In genomic region chr1:155201914-155202313, GRCm38 (mm10) we compare ENCODE assay signal across 10 mouse cellular contexts. TPM values are rescaled to one million over a fixed set of nuclear protein-coding genes. Genes with fewer than 3 reads are reported as not detected.
A peak's percentile ranks its signal among the peaks of the same experiment; 100 is the strongest.
DNase-seq lines count a peak whose midpoint lies in the region; ATAC-seq lines count a peak whose summit lies in the region.
"Had no signal": no experiment of that assay in that cellular context is flagged by ENCODE, and none has a peak within 500 bp of the region (broad histone marks: within the 10 kb centered on the region; RNA-seq: fewer than 3 reads in every experiment).

No protein-coding gene starts in this region.

- 0 out of 2 replicates have a peak overlapping the region, but pooled peaks have one; percentile 45 for H3K27ac ChIP-seq in hindbrain, embryonic 10.5 days
- H3K27ac ChIP-seq in hindbrain, embryonic 11.5 days (ENCODE audit: low read depth, low read length): no peak overlapping the region
- peak overlapping the region; percentile 48 for H3K27ac ChIP-seq in forebrain, embryonic 13.5 days
- H3K27ac ChIP-seq in kidney, embryonic 16.5 days (ENCODE audit: low read length): 0 out of 2 replicates have a peak overlapping the region, but pooled peaks have one; percentile 11
- H3K27ac ChIP-seq in midbrain, embryonic 14.5 days (replicated peaks; ENCODE audit: low read depth, low read length): peak overlapping the region; percentile 61
- H3K27ac ChIP-seq: heart, adult 2 months had no signal

- H3K4me1 ChIP-seq in hindbrain, embryonic 10.5 days (replicated peaks): peaks cover 51% of the 10 kb centered on the region
- peaks cover 5% of the 10 kb centered on the region; the same call in 1 of the 2 replicates for H3K4me1 ChIP-seq in hindbrain, embryonic 11.5 days (replicated peaks; ENCODE audit: control insufficient read depth, insufficient read depth, low read length)
- peaks cover 72% of the 10 kb centered on the region for H3K4me1 ChIP-seq in forebrain, embryonic 13.5 days
- peaks cover 22% of the 10 kb centered on the region for H3K4me1 ChIP-seq in kidney, embryonic 16.5 days (ENCODE audit: insufficient read depth, low read length)
- H3K4me1 ChIP-seq in midbrain, embryonic 14.5 days (ENCODE audit: control insufficient read depth, insufficient read depth, low read length): peaks cover 50% of the 10 kb centered on the region

- no peaks in the 10 kb centered on the region for H3K9me3 ChIP-seq in hindbrain, embryonic 10.5 days
- H3K9me3 ChIP-seq in hindbrain, embryonic 11.5 days (ENCODE audit: control insufficient read depth, low read length): no peaks in the 10 kb centered on the region
- H3K9me3 ChIP-seq in forebrain, embryonic 13.5 days (replicated peaks): no peaks in the 10 kb centered on the region
- no peaks in the 10 kb centered on the region for H3K9me3 ChIP-seq in kidney, embryonic 16.5 days (ENCODE audit: low read length)
- H3K9me3 ChIP-seq in midbrain, embryonic 14.5 days (ENCODE audit: control insufficient read depth, low read length): no peaks in the 10 kb centered on the region

- no peak for ATAC-seq in hindbrain, embryonic 11.5 days (ENCODE audit: low FRiP score)
- no peak for ATAC-seq in forebrain, embryonic 13.5 days
- ATAC-seq in kidney, embryonic 16.5 days (ENCODE audit: low FRiP score, low TSS enrichment): 0 out of 2 replicates have a peak, but pooled peaks have one; percentile 21
- 0 out of 2 replicates have a peak, but pooled peaks have one; percentile 31 for ATAC-seq in midbrain, embryonic 14.5 days (ENCODE audit: low FRiP score, low TSS enrichment)
- ATAC-seq in megakaryocyte, adult 5-6 weeks (ENCODE audit: poor library complexity, severe bottlenecking): no peak
- no peak for ATAC-seq in inflammation-experienced regulatory T-cells, adult 6 months

- H3K9ac ChIP-seq in hindbrain, embryonic 11.5 days (ENCODE audit: low read depth, low read length): no peak overlapping the region
- H3K9ac ChIP-seq in forebrain, embryonic 13.5 days: no peak overlapping the region; the same call in 1 of the 2 replicates
- no peak overlapping the region; the same call in 1 of the 2 replicates for H3K9ac ChIP-seq in kidney, embryonic 16.5 days (replicated peaks; ENCODE audit: low read length)
- no peak overlapping the region for H3K9ac ChIP-seq in midbrain, embryonic 14.5 days (replicated peaks; ENCODE audit: low read length)

- WGBS in hindbrain, embryonic 10.5 days: 84% methylated on average over 17 of the region's 17 CpGs
- 83% methylated on average over 17 of the region's 17 CpGs for WGBS in hindbrain, embryonic 11.5 days
- 90% methylated on average over 17 of the region's 17 CpGs for WGBS in forebrain, embryonic 13.5 days
- WGBS in kidney, embryonic 16.5 days: 75% methylated on average over 17 of the region's 17 CpGs
- WGBS in midbrain, embryonic 14.5 days: 86% methylated on average over 17 of the region's 17 CpGs

- no peak overlapping the region for H3K4me2 ChIP-seq in hindbrain, embryonic 11.5 days (replicated peaks; ENCODE audit: low read depth, low read length)
- no peak overlapping the region for H3K4me2 ChIP-seq in forebrain, embryonic 13.5 days
- H3K4me2 ChIP-seq in kidney, embryonic 16.5 days (replicated peaks; ENCODE audit: low read depth, low read length): no peak overlapping the region
- H3K4me2 ChIP-seq in midbrain, embryonic 14.5 days (ENCODE audit: low read length): no peak overlapping the region

- no peak overlapping the region for H3K4me3 ChIP-seq in hindbrain, embryonic 10.5 days
- H3K4me3 ChIP-seq in hindbrain, embryonic 11.5 days (ENCODE audit: low read depth, low read length): no peak overlapping the region
- H3K4me3 ChIP-seq in forebrain, embryonic 13.5 days: no peak overlapping the region
- H3K4me3 ChIP-seq in kidney, embryonic 16.5 days (ENCODE audit: low read length): no peak overlapping the region
- H3K4me3 ChIP-seq in midbrain, embryonic 14.5 days (replicated peaks; ENCODE audit: low read depth, low read length): no peak overlapping the region
- H3K4me3 ChIP-seq: heart, adult 2 months had no signal

- H3K36me3 ChIP-seq in hindbrain, embryonic 10.5 days: peaks cover 94% of the 10 kb centered on the region
- no peaks in the 10 kb centered on the region for H3K36me3 ChIP-seq in hindbrain, embryonic 11.5 days (ENCODE audit: control insufficient read depth, insufficient read depth, low read length)
- peaks cover 54% of the 10 kb centered on the region for H3K36me3 ChIP-seq in forebrain, embryonic 13.5 days (ENCODE audit: poor library complexity, severe bottlenecking)
- peaks cover 36% of the 10 kb centered on the region for H3K36me3 ChIP-seq in kidney, embryonic 16.5 days (ENCODE audit: insufficient read depth, low read length)
- H3K36me3 ChIP-seq in midbrain, embryonic 14.5 days (ENCODE audit: control insufficient read depth, insufficient read depth, low read length): peaks cover 36% of the 10 kb centered on the region

- no peak for DNase-seq in hindbrain, embryonic 10.5 days (ENCODE audit: low spot score)
- no peak for DNase-seq in hindbrain, embryonic 11.5 days (ENCODE audit: low spot score)
- DNase-seq in midbrain, embryonic 14.5 days: no peak
- DNase-seq in cerebellum, adult 9-10 months: no peak

- H3K27me3 ChIP-seq in hindbrain, embryonic 10.5 days (ENCODE audit: insufficient read depth, poor library complexity, severe bottlenecking): no peaks in the 10 kb centered on the region
- no peaks in the 10 kb centered on the region for H3K27me3 ChIP-seq in hindbrain, embryonic 11.5 days (ENCODE audit: control insufficient read depth, insufficient read depth, low read length)
- H3K27me3 ChIP-seq in forebrain, embryonic 13.5 days: no peaks in the 10 kb centered on the region
- H3K27me3 ChIP-seq in kidney, embryonic 16.5 days (ENCODE audit: insufficient read depth, low read length): no peaks in the 10 kb centered on the region
- no peaks in the 10 kb centered on the region for H3K27me3 ChIP-seq in midbrain, embryonic 14.5 days (ENCODE audit: control insufficient read depth, insufficient read depth, low read length)

RNA-seq across cellular contexts. Expression of gene BC034090, which starts 42.3 kb away (rescaled TPM):
- 5.3 and 6.2 TPM in 2 replicates for polyA plus RNA-seq in hindbrain, embryonic 10.5 days (2016; fragmentation: Nextera tagmentation; extraction: Ambion mirVana)
- polyA plus RNA-seq in hindbrain, embryonic 11.5 days (2014; fragmentation: Nextera tagmentation; extraction: Ambion mirVana): 1.7 and 2.5 TPM in 2 replicates
- polyA plus RNA-seq in forebrain, embryonic 13.5 days (2015; fragmentation: Nextera tagmentation; extraction: Ambion mirVana): 2.5 and 3.4 TPM in 2 replicates
- polyA plus RNA-seq in kidney, embryonic 16.5 days (2015; fragmentation: Nextera tagmentation; extraction: Ambion mirVana): 8.2 and 9.1 TPM in 2 replicates
- 3.4 and 3.5 TPM in 2 replicates for polyA plus RNA-seq in midbrain, embryonic 14.5 days (2014; fragmentation: Nextera tagmentation; extraction: Ambion mirVana)
- total RNA-seq in megakaryocyte, adult 5-6 weeks (2015): not detected in 2 replicates
- 0.45 TPM in 1 of 2 replicates, not detected in the other for total RNA-seq in megakaryocyte, adult 5-6 weeks (2017)
- polyA plus RNA-seq in inflammation-experienced regulatory T-cells, adult 6 months (2017; shearing (Covaris generic)): under 1 TPM in 2 of 3 experiments, not detected in 1; 0.50 to 0.96 TPM
- total RNA-seq: common myeloid progenitor, adult 5-6 weeks had no signal

RNA-seq across cellular contexts. Expression of gene Stx6, which starts 43.4 kb away (rescaled TPM):
- polyA plus RNA-seq in hindbrain, embryonic 10.5 days (2016; fragmentation: Nextera tagmentation; extraction: Ambion mirVana): 84.4 and 101 TPM in 2 replicates
- polyA plus RNA-seq in hindbrain, embryonic 11.5 days (2014; fragmentation: Nextera tagmentation; extraction: Ambion mirVana): 99.6 and 101 TPM in 2 replicates
- 114 and 115 TPM in 2 replicates for polyA plus RNA-seq in forebrain, embryonic 13.5 days (2015; fragmentation: Nextera tagmentation; extraction: Ambion mirVana)
- 70.9 and 78.0 TPM in 2 replicates for polyA plus RNA-seq in kidney, embryonic 16.5 days (2015; fragmentation: Nextera tagmentation; extraction: Ambion mirVana)
- polyA plus RNA-seq in midbrain, embryonic 14.5 days (2014; fragmentation: Nextera tagmentation; extraction: Ambion mirVana): 121 and 124 TPM in 2 replicates
- 12.8 and 18.0 TPM in 2 replicates for total RNA-seq in megakaryocyte, adult 5-6 weeks (2015)
- 34.8 and 36.4 TPM in 2 replicates for total RNA-seq in megakaryocyte, adult 5-6 weeks (2017)
- polyA plus RNA-seq in inflammation-experienced regulatory T-cells, adult 6 months (2017; shearing (Covaris generic)): 10 to 100 TPM; 50.2 to 72.7 (median 54.4) TPM

RNA-seq across cellular contexts. Expression of gene Mr1, which starts 55.3 kb away (rescaled TPM):
- 0.55 and 1.1 TPM in 2 replicates for polyA plus RNA-seq in hindbrain, embryonic 10.5 days (2016; fragmentation: Nextera tagmentation; extraction: Ambion mirVana)
- 1.2 and 1.9 TPM in 2 replicates for polyA plus RNA-seq in hindbrain, embryonic 11.5 days (2014; fragmentation: Nextera tagmentation; extraction: Ambion mirVana)
- polyA plus RNA-seq in forebrain, embryonic 13.5 days (2015; fragmentation: Nextera tagmentation; extraction: Ambion mirVana): 0.50 and 0.52 TPM in 2 replicates
- polyA plus RNA-seq in kidney, embryonic 16.5 days (2015; fragmentation: Nextera tagmentation; extraction: Ambion mirVana): 7.1 and 8.6 TPM in 2 replicates
- 0.47 and 1.1 TPM in 2 replicates for polyA plus RNA-seq in midbrain, embryonic 14.5 days (2014; fragmentation: Nextera tagmentation; extraction: Ambion mirVana)
- 4.5 TPM in 2 replicates for total RNA-seq in megakaryocyte, adult 5-6 weeks (2015)
- 3.0 and 4.6 TPM in 2 replicates for total RNA-seq in megakaryocyte, adult 5-6 weeks (2017)
- 10 to 100 TPM; 14.3 to 23.5 (median 22.1) TPM for polyA plus RNA-seq in inflammation-experienced regulatory T-cells, adult 6 months (2017; shearing (Covaris generic))

Comparison
In these comparisons a context has a peak if more than half of its experiments do, and no peak if none do; other contexts are left out.
1. ATAC-seq: peak in kidney, embryonic 16.5 days (single experiment) and midbrain, embryonic 14.5 days (single experiment); none in hindbrain, embryonic 11.5 days (single experiment), forebrain, embryonic 13.5 days (single experiment), megakaryocyte, adult 5-6 weeks (single experiment) and inflammation-experienced regulatory T-cells, adult 6 months (single experiment).